Mouse (Mus musculus) fibroblast of lung, adult 2 months (primary cell): ENCODE measurements around the gene Gaa.

Source experiments
- DNase-seq: peaks from one replicate; pipeline ENCODE4 v3.0.0-alpha.2; 2011; ENCODE audit warnings: low read depth

Gaa gene

GRCm38 (mm10) chr11:119300986-119301385 is 33.3 kb downstream of the Gaa start:
- DNase-seq = no peak

DNA sequence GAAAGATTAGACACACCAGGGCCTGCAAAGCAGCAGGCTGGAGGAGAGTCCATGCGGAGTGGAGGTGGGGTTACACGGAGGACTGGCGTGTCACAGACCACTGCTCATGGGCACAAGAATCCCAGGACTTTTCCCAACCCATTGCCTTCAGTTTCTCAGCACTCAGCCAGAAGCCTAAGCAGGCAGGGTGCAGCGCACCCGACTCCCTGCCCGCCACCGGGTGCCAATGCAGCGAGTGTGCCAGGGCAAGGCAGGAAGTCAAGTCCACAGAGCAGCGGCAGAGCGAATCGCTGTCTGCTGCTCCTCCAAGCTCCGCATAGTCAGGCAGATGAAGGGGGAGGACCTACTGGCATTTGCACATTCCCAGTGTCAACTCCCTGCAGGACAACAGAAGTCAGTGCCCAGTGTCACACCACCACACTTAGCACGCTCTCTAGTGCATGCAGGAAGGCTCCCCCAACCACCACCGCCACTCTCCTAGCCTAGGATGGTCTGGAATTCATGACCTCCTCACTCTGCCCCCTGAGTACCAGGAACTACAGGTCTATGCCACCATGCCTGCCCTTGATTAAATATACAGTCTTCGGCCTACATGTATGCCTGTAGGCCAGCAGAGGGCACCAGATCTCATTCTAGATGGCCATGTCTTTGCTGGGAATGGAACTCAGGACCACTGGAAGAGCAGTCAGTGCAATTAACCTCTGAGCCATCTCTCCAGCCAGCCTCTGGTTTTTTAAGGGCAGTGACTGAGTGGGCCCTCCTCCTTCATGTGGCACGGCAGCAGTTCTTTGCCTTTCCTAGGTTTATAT is 37.4 kb downstream of the Gaa start:
- no peak for DNase-seq

DNA sequence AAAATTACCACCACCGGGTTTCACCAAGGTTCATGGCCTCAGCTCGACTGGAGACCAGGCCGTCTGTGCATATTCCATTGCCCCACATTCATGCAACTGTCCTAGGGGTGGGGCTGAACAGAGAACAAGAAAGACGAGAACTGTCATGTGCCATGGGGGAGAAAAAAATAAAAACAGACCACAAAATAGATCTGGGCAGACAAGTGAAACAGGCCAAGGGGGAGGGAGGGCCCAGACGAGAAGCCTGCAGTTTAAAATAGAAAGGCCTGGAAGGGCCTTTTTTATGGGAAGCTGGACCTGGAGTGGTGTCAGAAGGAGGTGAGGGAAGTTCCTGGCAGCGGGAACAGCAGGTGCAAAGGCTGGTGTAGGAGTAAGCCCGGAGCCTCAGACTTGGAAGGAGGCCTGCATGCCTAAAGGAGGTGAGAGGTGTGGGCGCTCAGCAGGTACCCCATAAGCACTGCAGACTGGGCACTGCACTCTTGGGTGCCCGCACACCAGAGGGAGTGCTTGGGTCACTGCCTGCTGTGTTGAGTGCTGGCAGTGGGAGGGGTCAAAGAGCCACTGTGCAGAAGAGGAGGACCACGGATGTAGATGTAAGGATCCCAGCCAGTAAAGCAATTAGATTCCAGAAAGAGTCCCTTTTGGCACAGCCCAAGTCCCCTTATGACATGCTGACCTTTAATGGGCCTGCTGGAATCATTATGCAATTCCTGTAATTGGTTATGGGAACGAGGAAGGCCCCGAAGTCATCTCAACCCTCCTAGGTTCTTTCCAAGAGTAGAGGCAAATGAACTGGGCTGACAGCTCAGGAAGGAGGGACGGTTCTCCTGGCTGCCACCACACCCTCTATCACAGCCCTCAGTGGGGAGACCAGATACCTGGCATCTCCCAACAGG is 39.3 kb downstream of the Gaa start:
- DNase-seq = no peak

DNA sequence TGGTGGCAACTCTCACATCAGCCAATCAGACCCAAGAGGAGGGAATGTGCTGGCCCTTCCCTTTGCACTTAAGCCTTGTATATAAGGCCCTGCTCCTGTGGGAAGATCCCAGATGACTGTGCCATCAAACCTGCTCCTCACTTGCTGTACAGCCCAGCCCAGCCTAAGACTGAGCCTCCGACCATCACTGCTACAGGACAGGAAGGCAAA is 39.9 kb downstream of the Gaa start, which contains the start of gene Card14:
Gene Card14, plus strand, starts transcription at position 111 of the 210 bp plus-strand sequence.
- DNase-seq = no peak

DNA sequence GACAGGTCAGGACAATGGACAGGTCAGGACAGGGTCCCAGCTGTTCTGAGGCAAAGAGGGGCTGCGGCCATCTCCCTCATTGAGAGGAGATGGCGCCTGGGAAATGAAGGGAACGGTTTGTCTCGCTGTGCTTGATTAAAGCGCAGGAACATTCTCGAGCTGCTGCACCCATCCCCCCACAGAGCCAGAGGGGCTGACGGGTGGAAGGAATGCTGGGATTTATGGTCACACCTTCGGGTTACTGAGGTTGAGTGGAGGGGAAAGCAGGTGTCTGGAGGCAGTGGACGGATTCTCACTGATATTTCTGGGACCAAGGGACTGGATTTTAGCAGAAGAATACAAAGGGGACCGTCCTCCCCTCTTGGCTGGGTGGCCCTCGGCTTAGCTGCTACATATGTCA is 40.2 kb downstream of the Gaa start:
- DNase-seq = no peak

DNA sequence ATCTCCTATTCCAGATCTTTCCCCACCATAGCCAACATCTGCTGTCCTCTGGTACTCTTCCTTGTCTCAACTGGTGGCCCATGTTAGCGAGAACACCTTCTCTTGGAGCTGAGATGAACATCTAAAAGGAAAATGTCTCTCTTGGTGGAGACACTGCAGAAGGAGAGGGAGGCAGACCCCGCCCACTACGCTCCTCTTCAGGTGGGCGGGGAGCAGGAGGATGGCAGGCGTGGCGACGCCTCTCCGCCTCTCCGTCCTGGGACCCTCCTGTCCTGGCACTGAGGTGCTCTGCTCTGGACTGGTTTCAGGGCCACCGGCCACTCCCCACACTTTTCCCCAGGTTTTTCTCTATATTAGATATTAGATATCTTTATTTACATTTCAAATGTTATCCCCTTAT is 42.9 kb downstream of the Gaa start:
- DNase-seq = no peak

DNA sequence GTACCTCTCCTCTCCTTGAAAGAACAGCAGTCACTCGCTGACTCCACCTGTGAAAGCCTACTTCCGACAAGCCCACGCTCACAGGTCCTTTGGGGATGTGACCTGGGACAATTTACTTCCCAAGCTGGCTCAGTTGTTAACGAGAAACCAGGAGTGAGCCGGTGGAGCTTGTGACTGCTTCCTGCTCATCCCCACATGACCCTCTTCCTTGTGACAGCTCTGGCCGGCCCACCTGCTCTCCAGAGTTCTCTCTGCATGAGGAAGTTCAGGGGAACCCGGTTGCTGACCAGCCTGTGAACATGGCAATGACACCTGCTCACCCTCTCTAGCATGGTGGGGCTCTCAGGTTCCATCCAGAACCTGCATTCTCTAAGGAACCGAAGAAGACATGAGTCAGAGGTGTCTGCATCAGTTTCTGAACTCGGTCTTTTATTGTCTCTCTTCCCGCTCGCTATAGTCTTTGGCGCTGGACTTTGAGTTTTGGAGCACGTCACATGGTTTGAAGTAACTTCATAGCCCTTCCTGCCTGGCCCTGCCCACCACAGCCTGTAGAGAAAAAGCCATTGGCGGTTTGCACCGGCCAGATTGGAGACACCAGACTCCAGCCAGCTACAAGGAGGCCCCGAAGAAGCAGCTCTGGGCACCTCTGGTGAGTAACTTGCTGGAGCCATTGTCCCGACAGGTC is 46.7 kb downstream of the Gaa start:
- DNase-seq = no peak

- DNase-seq = peak; percentile 48
Observed at GRCm38 (mm10) chr11:119316720-119317119, 49.0 kb downstream of the Gaa start.

DNA sequence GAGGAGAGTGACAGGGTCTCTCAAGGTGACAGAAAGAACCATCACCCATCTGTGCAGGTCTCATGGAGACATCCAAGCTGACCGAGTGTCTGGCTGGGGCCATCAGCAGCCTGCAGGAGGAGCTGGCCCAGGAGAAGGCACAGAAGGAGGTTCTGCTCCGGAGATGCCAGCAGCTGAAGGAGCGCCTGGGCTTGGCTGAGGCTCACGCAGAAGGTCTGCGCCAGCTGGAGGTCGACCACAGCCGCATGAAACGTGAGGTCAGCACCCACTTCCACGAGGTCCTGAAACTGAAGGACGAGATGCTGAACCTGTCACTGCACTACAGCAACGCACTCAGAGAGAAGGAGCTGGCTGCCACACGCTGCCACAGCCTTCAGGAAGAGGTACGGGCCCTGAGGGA is 54.8 kb downstream of the Gaa start:
- no peak for DNase-seq

DNA sequence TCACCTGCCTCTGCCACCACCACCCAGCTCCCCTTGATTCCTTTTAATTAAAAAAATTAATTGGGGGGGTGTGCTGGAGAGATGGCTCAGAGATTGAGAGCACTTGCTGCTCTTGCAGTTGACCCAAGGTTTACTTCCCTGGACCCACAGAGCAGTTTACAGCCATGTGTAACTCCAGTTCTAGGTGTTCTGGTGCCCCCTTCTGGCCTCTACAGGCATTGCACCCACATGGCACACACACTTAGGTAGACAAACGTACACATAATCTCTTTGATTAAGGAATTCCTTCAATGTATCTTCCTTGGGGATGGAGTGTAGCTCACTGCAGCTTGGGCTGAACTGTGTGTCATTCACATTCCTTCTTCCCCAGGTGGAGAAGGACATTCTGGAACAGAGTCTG is 57.4 kb downstream of the Gaa start:
- no peak for DNase-seq

DNA sequence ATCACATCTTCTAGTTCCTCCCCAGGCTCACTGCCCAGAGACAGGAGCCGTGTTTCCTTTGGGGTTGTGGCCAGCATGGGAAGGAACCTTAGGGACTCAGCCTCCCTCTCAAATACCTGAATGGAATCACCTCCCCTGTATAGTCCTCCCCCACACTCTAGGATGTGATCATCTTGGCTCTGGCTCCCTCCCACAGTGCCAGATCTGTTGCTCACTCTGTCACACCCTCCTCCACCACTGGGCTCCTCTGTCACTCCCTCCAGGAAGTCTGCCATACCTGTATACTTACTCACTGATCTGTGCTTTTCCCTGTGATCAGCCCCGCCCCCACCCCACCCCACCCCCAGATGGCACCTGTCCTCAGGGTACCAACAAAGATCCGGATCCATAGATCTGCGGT is 62.9 kb downstream of the Gaa start:
- no peak for DNase-seq

DNA sequence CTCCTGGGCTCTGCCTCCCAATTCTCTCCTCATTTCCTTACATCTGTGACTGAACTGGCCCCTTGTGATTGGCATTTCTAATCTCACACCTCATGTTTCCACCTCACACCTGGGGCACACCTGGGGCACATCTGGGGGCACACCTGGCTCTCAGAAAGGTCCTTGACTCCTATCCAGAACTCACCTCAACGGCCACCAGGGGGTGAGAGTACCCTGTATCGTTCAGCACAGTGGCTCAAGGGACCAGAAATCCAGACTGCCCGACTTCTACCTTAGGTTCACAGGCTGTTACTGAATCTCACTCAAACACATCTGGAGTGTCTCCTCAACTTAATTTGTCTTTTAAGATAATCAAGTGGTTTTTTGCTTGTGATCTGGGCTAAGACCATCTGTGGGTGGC is 64.3 kb downstream of the Gaa start:
- DNase-seq = no peak
